Mouse (Mus musculus): ENCODE results near the gene Rab38. TPM values are rescaled to one million over a fixed set of nuclear protein-coding genes. Genes with fewer than 3 reads are reported as not detected.

Rab38 gene
- polyA plus RNA-seq, 1 experiment from 2014 or later: 5.4 TPM

DNA sequence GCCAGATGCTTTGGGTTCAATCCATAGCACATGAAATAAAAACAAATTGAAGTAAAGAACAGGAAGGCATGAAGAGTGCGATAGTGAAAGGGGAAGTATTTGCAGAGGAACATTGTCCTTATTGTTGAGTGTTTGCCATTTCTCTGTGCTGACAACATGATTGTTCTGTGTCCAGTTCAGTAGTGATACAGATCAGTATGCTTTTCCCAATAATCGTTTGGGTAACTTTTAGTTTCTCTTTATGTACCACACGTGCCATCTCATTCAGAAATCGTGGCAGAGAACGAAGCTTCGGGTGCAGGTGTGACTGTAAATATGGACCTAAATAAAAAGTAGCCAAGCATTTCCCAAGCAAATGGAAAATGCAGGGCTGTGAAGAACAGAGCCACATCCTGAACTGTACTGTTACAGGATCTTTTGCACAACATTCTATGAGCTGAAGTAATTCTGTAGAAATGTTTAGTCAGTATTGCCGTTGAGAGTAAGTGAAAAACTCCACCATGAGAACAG is 52.1 kb downstream of the Rab38 start:
- no peaks in the 10 kb centered on the region for H3K27me3 ChIP-seq (replicated peaks; ENCODE audit: control insufficient read depth, insufficient read depth, low read length)
- ATAC-seq (replicated peaks; ENCODE audit: low FRiP score, low TSS enrichment, low read depth): no peak
- H3K36me3 ChIP-seq (ENCODE audit: control insufficient read depth, insufficient read depth, low read length): no peaks in the 10 kb centered on the region
- WGBS: 84% methylated on average over 7 of the region's 7 CpGs
- DNase-seq (ENCODE audit: low spot score): no peak
- H3K27ac ChIP-seq (ENCODE audit: low read depth): no peak overlapping the region
- no peak overlapping the region for H3K4me2 ChIP-seq (ENCODE audit: low read length)
- H3K4me3 ChIP-seq (ENCODE audit: low read depth, low read length): no peak overlapping the region
- H3K9me3 ChIP-seq (ENCODE audit: control insufficient read depth, low read length): no peaks in the 10 kb centered on the region
- H3K9ac ChIP-seq (ENCODE audit: low read length): no peak overlapping the region
- H3K4me1 ChIP-seq (replicated peaks; ENCODE audit: control insufficient read depth, insufficient read depth, low read length): no peaks in the 10 kb centered on the region

DNA sequence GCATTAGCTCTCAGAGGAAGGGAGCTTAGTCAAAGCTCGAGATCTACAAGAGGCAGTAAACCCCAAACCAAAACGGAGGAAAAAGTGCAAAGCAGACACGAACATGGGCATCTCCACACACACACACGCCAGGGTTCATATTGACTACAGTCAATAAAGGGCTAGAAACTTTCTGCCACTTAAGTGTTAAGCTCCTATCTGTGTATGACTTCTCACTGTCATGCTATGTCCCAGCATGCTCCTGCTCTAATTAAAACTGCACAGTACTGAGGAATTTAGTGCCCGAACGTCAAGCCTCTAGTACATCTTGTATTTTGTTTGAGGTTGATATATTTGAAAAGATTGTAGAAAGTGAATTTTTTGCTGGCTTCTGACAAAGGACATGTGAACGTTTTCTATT is 52.6 kb downstream of the Rab38 start:
- Histone ChIP-seq H3K4me2 (ENCODE audit: low read length) (no peak overlapping the region), H3K27me3 (replicated peaks; ENCODE audit: control insufficient read depth, insufficient read depth, low read length) (no peaks in the 10 kb centered on the region), H3K4me3 (ENCODE audit: low read depth, low read length) (no peak overlapping the region), H3K36me3 (ENCODE audit: control insufficient read depth, insufficient read depth, low read length) (no peaks in the 10 kb centered on the region), H3K4me1 (replicated peaks; ENCODE audit: control insufficient read depth, insufficient read depth, low read length) (no peaks in the 10 kb centered on the region), H3K9ac (ENCODE audit: low read length) (no peak overlapping the region), H3K27ac (ENCODE audit: low read depth) (no peak overlapping the region), H3K9me3 (ENCODE audit: control insufficient read depth, low read length) (no peaks in the 10 kb centered on the region)
- ATAC-seq (replicated peaks; ENCODE audit: low FRiP score, low TSS enrichment, low read depth) (no peak), DNase-seq (ENCODE audit: low spot score) (no peak)
- WGBS: 64% methylated on average over 7 of the region's 7 CpGs

GRCm38 (mm10) chr7:88491020-88491419 is 60.9 kb downstream of the Rab38 start:
- Histone ChIP-seq H3K9me3 (ENCODE audit: control insufficient read depth, low read length) (no peaks in the 10 kb centered on the region), H3K36me3 (ENCODE audit: control insufficient read depth, insufficient read depth, low read length) (no peaks in the 10 kb centered on the region), H3K27me3 (replicated peaks; ENCODE audit: control insufficient read depth, insufficient read depth, low read length) (no peaks in the 10 kb centered on the region), H3K27ac (ENCODE audit: low read depth) (no peak overlapping the region), H3K4me3 (ENCODE audit: low read depth, low read length) (no peak overlapping the region), H3K4me1 (replicated peaks; ENCODE audit: control insufficient read depth, insufficient read depth, low read length) (peaks cover 5% of the 10 kb centered on the region; the same call in 1 of the 2 replicates), H3K4me2 (ENCODE audit: low read length) (no peak overlapping the region), H3K9ac (ENCODE audit: low read length) (no peak overlapping the region)
- WGBS: 12% methylated on average over 2 of the region's 2 CpGs
- no peak for ATAC-seq (replicated peaks; ENCODE audit: low FRiP score, low TSS enrichment, low read depth)
- DNase-seq (ENCODE audit: low spot score): no peak

DNA sequence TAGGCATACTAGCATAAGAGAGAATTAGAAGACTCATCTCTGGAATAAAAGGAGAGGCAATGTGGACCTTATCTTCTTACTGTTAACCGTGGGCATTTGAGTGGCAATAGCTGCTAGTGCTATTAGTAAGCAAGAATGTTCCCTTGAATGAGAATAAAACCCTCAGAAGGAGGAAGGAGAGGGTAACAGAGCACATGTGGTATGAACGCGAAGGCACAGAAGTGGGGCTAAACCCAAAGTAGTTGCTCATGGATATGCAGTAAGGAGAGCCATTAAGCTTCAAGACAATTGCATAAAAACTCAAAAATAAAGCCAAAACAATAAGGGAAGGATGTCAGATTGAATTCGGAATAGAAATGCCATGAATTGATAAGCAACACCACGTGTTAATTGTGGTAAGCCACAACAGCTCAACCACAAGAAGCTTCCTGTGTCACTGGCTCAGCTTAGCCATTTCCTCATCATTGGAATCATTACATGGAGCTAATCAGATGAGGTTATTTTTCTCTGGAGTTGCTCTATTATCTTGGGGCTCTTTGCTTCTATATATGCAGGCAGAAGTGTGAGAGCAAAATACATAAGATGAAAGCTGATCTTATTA is 72.2 kb downstream of the Rab38 start:
- H3K27ac ChIP-seq (ENCODE audit: low read depth): no peak overlapping the region
- 86% methylated on average over 5 of the region's 5 CpGs for WGBS
- no peaks in the 10 kb centered on the region for H3K27me3 ChIP-seq (replicated peaks; ENCODE audit: control insufficient read depth, insufficient read depth, low read length)
- no peaks in the 10 kb centered on the region for H3K36me3 ChIP-seq (ENCODE audit: control insufficient read depth, insufficient read depth, low read length)
- ATAC-seq (replicated peaks; ENCODE audit: low FRiP score, low TSS enrichment, low read depth) (no peak), DNase-seq (ENCODE audit: low spot score) (no peak)
- H3K9ac ChIP-seq (ENCODE audit: low read length): no peak overlapping the region
- no peak overlapping the region for H3K4me3 ChIP-seq (ENCODE audit: low read depth, low read length)
- no peaks in the 10 kb centered on the region for H3K9me3 ChIP-seq (ENCODE audit: control insufficient read depth, low read length)
- no peak overlapping the region for H3K4me2 ChIP-seq (ENCODE audit: low read length)
- H3K4me1 ChIP-seq (replicated peaks; ENCODE audit: control insufficient read depth, insufficient read depth, low read length): no peaks in the 10 kb centered on the region

DNA sequence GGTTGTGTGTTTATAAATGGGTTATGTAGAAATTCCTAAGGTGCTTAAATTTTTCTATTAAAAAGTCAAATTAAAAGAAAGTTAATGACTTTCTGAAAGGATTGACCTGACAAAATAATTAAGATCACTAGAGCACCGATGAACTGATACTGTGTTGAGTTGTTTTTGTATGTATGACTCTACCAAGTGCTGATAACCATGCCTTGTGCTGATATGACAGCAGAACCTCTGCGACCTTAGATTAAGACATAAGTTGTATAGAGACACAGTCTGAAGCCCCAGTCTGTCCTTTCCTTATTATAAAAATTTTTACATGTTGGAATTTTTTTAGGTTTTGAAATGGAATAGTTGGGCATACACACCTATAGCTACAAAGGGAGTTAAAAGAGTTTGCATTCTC is 79.7 kb downstream of the Rab38 start:
- ATAC-seq (replicated peaks; ENCODE audit: low FRiP score, low TSS enrichment, low read depth) (no peak), DNase-seq (ENCODE audit: low spot score) (no peak)
- Histone ChIP-seq H3K27me3 (replicated peaks; ENCODE audit: control insufficient read depth, insufficient read depth, low read length) (no peaks in the 10 kb centered on the region), H3K27ac (ENCODE audit: low read depth) (no peak overlapping the region), H3K4me1 (replicated peaks; ENCODE audit: control insufficient read depth, insufficient read depth, low read length) (no peaks in the 10 kb centered on the region), H3K4me3 (ENCODE audit: low read depth, low read length) (no peak overlapping the region), H3K9ac (ENCODE audit: low read length) (no peak overlapping the region), H3K9me3 (ENCODE audit: control insufficient read depth, low read length) (no peaks in the 10 kb centered on the region), H3K4me2 (ENCODE audit: low read length) (no peak overlapping the region), H3K36me3 (ENCODE audit: control insufficient read depth, insufficient read depth, low read length) (no peaks in the 10 kb centered on the region)
- WGBS: 77% methylated on average over 2 of the region's 2 CpGs

GRCm38 (mm10) chr7:88522481-88522880 is 92.4 kb downstream of the Rab38 start:
- Histone ChIP-seq H3K9ac (ENCODE audit: low read length) (no peak overlapping the region), H3K36me3 (ENCODE audit: control insufficient read depth, insufficient read depth, low read length) (no peaks in the 10 kb centered on the region), H3K9me3 (ENCODE audit: control insufficient read depth, low read length) (no peaks in the 10 kb centered on the region), H3K4me2 (ENCODE audit: low read length) (no peak overlapping the region), H3K27me3 (replicated peaks; ENCODE audit: control insufficient read depth, insufficient read depth, low read length) (no peaks in the 10 kb centered on the region), H3K4me1 (replicated peaks; ENCODE audit: control insufficient read depth, insufficient read depth, low read length) (no peaks in the 10 kb centered on the region), H3K27ac (ENCODE audit: low read depth) (no peak overlapping the region), H3K4me3 (ENCODE audit: low read depth, low read length) (no peak overlapping the region)
- 68% methylated on average over 1 of the region's 1 CpGs for WGBS
- ATAC-seq (replicated peaks; ENCODE audit: low FRiP score, low TSS enrichment, low read depth) (no peak), DNase-seq (ENCODE audit: low spot score) (no peak)

DNA sequence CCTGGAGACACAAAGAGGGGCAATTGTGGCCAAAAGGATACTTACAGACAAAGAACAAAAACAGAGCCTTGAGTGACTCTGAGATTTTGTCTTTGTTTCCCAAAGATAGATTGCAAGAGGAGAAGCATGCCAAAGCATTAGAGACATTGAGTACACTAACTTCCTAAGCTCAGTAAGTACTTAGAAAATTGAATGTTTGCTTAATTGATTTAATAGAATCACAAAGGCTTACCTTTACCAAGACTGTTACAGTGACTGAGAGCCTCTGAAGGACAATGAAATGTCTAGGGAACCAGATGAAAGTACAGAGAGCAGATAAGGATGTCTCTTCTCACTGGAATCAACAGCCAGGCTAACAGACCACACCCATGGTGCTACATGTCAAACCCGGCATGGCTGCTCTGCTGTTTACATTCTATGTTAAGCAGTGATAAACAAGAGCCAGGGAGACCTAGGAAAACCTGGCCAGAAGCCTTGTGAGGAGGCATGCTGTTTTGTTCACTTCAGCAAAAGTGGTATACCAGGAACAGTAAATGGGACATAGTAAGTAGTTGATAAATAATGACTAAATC is 97.1 kb downstream of the Rab38 start:
- ATAC-seq (replicated peaks; ENCODE audit: low FRiP score, low TSS enrichment, low read depth): no peak
- 4% methylated on average over 1 of the region's 1 CpGs for WGBS
- H3K9ac ChIP-seq (ENCODE audit: low read length): no peak overlapping the region

GRCm38 (mm10) chr7:88536127-88536531 is 106.1 kb downstream of the Rab38 start:
- no peak overlapping the region for H3K27ac ChIP-seq (ENCODE audit: low read depth)
- no peaks in the 10 kb centered on the region for H3K36me3 ChIP-seq (ENCODE audit: control insufficient read depth, insufficient read depth, low read length)
- no peak overlapping the region for H3K4me3 ChIP-seq (ENCODE audit: low read depth, low read length)
- H3K9ac ChIP-seq (ENCODE audit: low read length): no peak overlapping the region
- no peak for ATAC-seq (replicated peaks; ENCODE audit: low FRiP score, low TSS enrichment, low read depth)
- no peaks in the 10 kb centered on the region for H3K27me3 ChIP-seq (replicated peaks; ENCODE audit: control insufficient read depth, insufficient read depth, low read length)
- no peaks in the 10 kb centered on the region for H3K9me3 ChIP-seq (ENCODE audit: control insufficient read depth, low read length)
- no peak overlapping the region for H3K4me2 ChIP-seq (ENCODE audit: low read length)
- H3K4me1 ChIP-seq (replicated peaks; ENCODE audit: control insufficient read depth, insufficient read depth, low read length): no peaks in the 10 kb centered on the region
- DNase-seq (ENCODE audit: low spot score): no peak

More for the DNA sequence above, 97.1 kb downstream of the Rab38 start:
- H3K27me3 ChIP-seq (replicated peaks; ENCODE audit: control insufficient read depth, insufficient read depth, low read length): no peaks in the 10 kb centered on the region
- DNase-seq (ENCODE audit: low spot score): no peak
- no peak overlapping the region for H3K27ac ChIP-seq (ENCODE audit: low read depth)
- no peaks in the 10 kb centered on the region for H3K4me1 ChIP-seq (replicated peaks; ENCODE audit: control insufficient read depth, insufficient read depth, low read length)
- H3K9me3 ChIP-seq (ENCODE audit: control insufficient read depth, low read length): no peaks in the 10 kb centered on the region
- no peaks in the 10 kb centered on the region for H3K36me3 ChIP-seq (ENCODE audit: control insufficient read depth, insufficient read depth, low read length)
- no peak overlapping the region for H3K4me3 ChIP-seq (ENCODE audit: low read depth, low read length)
- no peak overlapping the region for H3K4me2 ChIP-seq (ENCODE audit: low read length)

DNA sequence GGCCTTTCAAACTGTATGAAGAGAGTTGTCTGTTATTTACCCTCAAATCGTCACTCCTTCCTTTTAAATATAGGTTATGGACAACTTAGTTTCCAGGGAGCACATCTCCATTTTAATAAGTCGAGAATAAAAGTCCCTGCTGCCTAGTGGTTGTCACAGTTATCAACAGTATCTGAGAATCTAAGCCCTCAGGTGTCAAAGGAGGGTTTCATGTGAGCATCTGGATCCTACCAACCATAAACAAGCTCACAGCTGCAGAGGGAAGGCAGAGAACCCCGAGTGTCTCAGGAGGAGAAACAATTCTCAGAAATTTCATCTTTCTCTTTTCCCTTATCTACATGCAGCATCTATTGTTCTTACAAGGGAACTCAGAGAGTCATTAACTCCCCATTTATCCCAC is 106.7 kb downstream of the Rab38 start:
- no peaks in the 10 kb centered on the region for H3K9me3 ChIP-seq (ENCODE audit: control insufficient read depth, low read length)
- H3K27me3 ChIP-seq (replicated peaks; ENCODE audit: control insufficient read depth, insufficient read depth, low read length): no peaks in the 10 kb centered on the region
- H3K27ac ChIP-seq (ENCODE audit: low read depth): no peak overlapping the region
- H3K4me3 ChIP-seq (ENCODE audit: low read depth, low read length): no peak overlapping the region
- H3K4me2 ChIP-seq (ENCODE audit: low read length): no peak overlapping the region
- no peak overlapping the region for H3K9ac ChIP-seq (ENCODE audit: low read length)
- no peaks in the 10 kb centered on the region for H3K36me3 ChIP-seq (ENCODE audit: control insufficient read depth, insufficient read depth, low read length)
- DNase-seq (ENCODE audit: low spot score) (no peak), ATAC-seq (replicated peaks; ENCODE audit: low FRiP score, low TSS enrichment, low read depth) (no peak)
- no peaks in the 10 kb centered on the region for H3K4me1 ChIP-seq (replicated peaks; ENCODE audit: control insufficient read depth, insufficient read depth, low read length)
- WGBS: 71% methylated on average over 3 of the region's 3 CpGs

Measured in intestine, embryonic 14.5 days (tissue).